Mouse (Mus musculus) bone marrow macrophage, adult 2 months (primary cell): ENCODE results near the gene Flt4.
"Not testable (repeated sequence)": the region's sequence is repeated elsewhere in the genome, so short reads cannot be mapped to it uniquely, and the experiment has no call there.

ENCODE experiments used
- CTCF ChIP-seq: IDR thresholded peaks from 2 replicates; pipeline ENCODE4 v1.5.1; 2012; ENCODE audit warnings: low read depth, mild to moderate bottlenecking, low read length, moderate library complexity
- POLR2A ChIP-seq: IDR thresholded peaks from 2 replicates; pipeline ENCODE4 v1.6.1; 2012; ENCODE audit warnings: mild to moderate bottlenecking, low read depth, low read length, borderline replicate concordance

- not testable (repeated sequence) for TF ChIP-seq CTCF, POLR2A
Observed at GRCm38 (mm10) chr11:49597149-49597548, 11.9 kb upstream of the Flt4 start.
